Mouse (Mus musculus) G1E (cell line): Measurements from ENCODE around the gene Olfr639. TPM values are rescaled to one million over a fixed set of nuclear protein-coding genes. Genes with fewer than 3 reads are reported as not detected.
"Not testable (repeated sequence)": the region's sequence is repeated elsewhere in the genome, so short reads cannot be mapped to it uniquely, and the experiment has no call there.

Experiments used
- ATAC-seq: 2 replicates; pipeline ENCODE4 v1.8.0; 2016; ENCODE audit warnings: mild to moderate bottlenecking; ENCODE audit not compliant: insufficient number of reproducible peaks, poor library complexity, low FRiP score, severe bottlenecking; ENCODE audit errors: extremely low read depth
- DNase-seq: peaks from one replicate; pipeline ENCODE4 v3.0.0; 2012; ENCODE audit warnings: low spot score
- H3K27me3 ChIP-seq: 2 replicates; pipeline ENCODE4 v1.6.1; 2012; ENCODE audit warnings: mild to moderate bottlenecking, low read length, inconsistent platforms; ENCODE audit not compliant: insufficient read depth
- H3K36me3 ChIP-seq: replicated peaks from 2 replicates; pipeline ENCODE3; 2012; ENCODE audit warnings: mild to moderate bottlenecking, inconsistent platforms
- H3K4me1 ChIP-seq: 2 replicates; pipeline ENCODE4 v1.6.1; 2012; ENCODE audit warnings: low read depth, low read length, inconsistent platforms, mixed read lengths; ENCODE audit not compliant: insufficient read depth
- H3K4me3 ChIP-seq: 2 replicates; pipeline ENCODE4 v1.5.1; 2012; ENCODE audit warnings: low read depth, mild to moderate bottlenecking, inconsistent platforms, low read length, moderate library complexity, mixed read lengths
- H3K9me3 ChIP-seq: replicated peaks from 2 replicates; pipeline ENCODE4 v1.6.1; 2012; ENCODE audit warnings: inconsistent platforms
- CTCF ChIP-seq: IDR thresholded peaks from 2 replicates; pipeline ENCODE4 v1.5.1; 2012; ENCODE audit warnings: low read depth, low read length, inconsistent platforms, mixed read lengths
- GATA1 ChIP-seq: IDR thresholded peaks from 2 replicates; pipeline ENCODE4 v1.6.1; 2012; ENCODE audit warnings: borderline replicate concordance, low read length, inconsistent platforms, mixed read lengths
- GATA2 ChIP-seq: IDR thresholded peaks from 2 replicates; pipeline ENCODE4 v1.6.1; 2012; ENCODE audit warnings: low read depth, low read length, inconsistent platforms, borderline replicate concordance
- POLR2AphosphoS5 ChIP-seq: IDR thresholded peaks from 2 replicates; pipeline ENCODE4 v1.6.1; 2012; ENCODE audit warnings: low read depth, low read length, inconsistent platforms; ENCODE audit not compliant: insufficient replicate concordance
- TAL1 ChIP-seq: conservative IDR thresholded peaks from 2 replicates; pipeline ENCODE4 v1.6.1; 2012; ENCODE audit warnings: low read depth, low read length, inconsistent platforms, mixed read lengths
- polyA plus RNA-seq: library from polyadenylated mRNA; stranded (reverse); fragments of >175 nt; gene quantifications from 2 replicates; pipeline ENCODE4 v1.2.3, GENCODE M21; 2012
- total RNA-seq, 2 experiments: library from RNA; stranded (forward) in 1 of 2; stranded (reverse) in 1 of 2; fragments of 200-1000 nt in 1 of 2; fragments of >200 nt in 1 of 2; fragmentation: Nextera tagmentation in 1 of 2; gene quantifications; 2 replicates each; pipeline ENCODE4 v1.2.3; 2014 to 2017

Olfr639 gene
- total and polyA plus RNA-seq, 3 experiments, result 0.22 TPM; not detected in 2

DNA sequence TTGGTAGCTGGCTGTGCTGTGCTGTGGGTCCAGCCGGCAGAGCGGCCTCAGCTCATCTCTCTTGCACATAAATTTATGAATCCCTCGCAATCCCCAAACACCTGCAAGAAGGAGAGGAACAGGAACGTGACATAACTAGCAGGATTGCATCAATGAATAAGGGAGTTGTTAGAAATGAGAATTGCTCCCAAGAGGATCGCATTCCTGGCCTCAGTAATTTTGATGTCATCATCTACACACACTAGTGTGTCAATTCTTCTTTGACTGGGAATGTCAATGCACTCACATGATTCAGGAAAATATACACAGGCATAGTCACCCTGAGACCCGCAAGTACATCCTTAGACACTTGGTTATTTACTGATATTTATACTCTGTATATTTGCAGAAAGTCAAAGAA lies 8.4 kb upstream of the Olfr639 start, which contains the start of gene Olfr640:
Olfr640 (minus strand) TSS at position 101 of the 400 bp plus-strand sequence.
- ATAC-seq (no peak), DNase-seq (no peak)
- Histone ChIP-seq H3K4me3 (no peak within 1 kb of the TSS), H3K27me3 (peaks cover 2% of the 10 kb centered on the region; the same call in 1 of the 2 replicates), H3K9me3 (no peaks in the 10 kb centered on the region), H3K4me1 (no peaks in the 10 kb centered on the region), H3K36me3 (no peaks in the 10 kb centered on the region)
- TF ChIP-seq TAL1 (no peak), POLR2AphosphoS5 (no peak), CTCF (no peak), GATA1 (no peak), GATA2 (no peak)

DNA sequence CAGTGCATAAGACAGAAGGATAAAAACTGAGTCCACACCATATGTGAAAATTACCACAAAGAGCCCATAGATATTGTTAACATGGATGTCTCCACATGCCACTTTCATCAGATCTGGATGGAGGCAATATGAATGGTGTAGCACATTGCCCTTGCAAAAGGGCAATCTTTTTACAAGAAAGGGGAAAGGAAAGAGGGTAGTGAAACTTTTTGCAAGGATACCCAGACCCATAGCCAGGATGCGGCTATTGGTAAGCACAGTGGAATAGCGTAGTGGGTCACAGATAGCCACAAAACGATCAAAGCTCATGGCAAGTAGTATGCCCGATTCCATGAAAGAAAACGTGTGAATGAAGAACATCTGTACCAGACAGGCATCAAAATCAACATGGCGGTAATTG lies 4.5 kb upstream of the Olfr639 start:
- ATAC-seq (no peak), DNase-seq (no peak)
- H3K27me3 ChIP-seq, result peaks cover 2% of the 10 kb centered on the region; the same call in 1 of the 2 replicates
- TF ChIP-seq CTCF (no peak), TAL1 (no peak), POLR2AphosphoS5 (no peak), GATA2 (no peak), GATA1 (no peak)
- no peaks in the 10 kb centered on the region for H3K36me3 ChIP-seq
- H3K9me3 ChIP-seq, result no peaks in the 10 kb centered on the region
- no peak overlapping the region for H3K4me3 ChIP-seq
- no peaks in the 10 kb centered on the region for H3K4me1 ChIP-seq

DNA sequence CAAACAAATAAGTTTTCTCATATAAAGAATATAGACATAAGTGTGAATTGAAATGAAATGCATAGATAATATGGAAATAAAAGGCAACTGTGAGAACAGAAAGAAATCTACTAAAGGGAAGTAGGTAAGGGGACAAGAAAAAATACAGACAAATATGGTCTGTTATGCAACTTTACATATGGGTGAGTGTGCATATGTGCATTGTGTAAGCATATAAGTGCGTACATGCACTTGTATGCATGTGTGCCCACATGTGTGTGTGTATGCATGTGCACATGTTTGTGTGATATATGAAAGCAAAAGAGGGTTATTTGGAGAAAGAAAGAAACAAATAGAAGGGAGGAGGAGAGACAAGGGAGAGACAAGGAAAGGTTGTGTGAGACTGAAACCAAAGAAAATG lies 1.9 kb upstream of the Olfr639 start:
- Histone ChIP-seq H3K4me3 (no peak overlapping the region), H3K36me3 (no peaks in the 10 kb centered on the region), H3K27me3 (no peaks in the 10 kb centered on the region), H3K4me1 (no peaks in the 10 kb centered on the region), H3K9me3 (no peaks in the 10 kb centered on the region)
- no peak for ATAC-seq
- no peak for TF ChIP-seq GATA1
- no peak for TF ChIP-seq POLR2AphosphoS5
- TF ChIP-seq CTCF, result no peak
- no peak for TF ChIP-seq TAL1
- no peak for TF ChIP-seq GATA2
- no peak for DNase-seq

DNA sequence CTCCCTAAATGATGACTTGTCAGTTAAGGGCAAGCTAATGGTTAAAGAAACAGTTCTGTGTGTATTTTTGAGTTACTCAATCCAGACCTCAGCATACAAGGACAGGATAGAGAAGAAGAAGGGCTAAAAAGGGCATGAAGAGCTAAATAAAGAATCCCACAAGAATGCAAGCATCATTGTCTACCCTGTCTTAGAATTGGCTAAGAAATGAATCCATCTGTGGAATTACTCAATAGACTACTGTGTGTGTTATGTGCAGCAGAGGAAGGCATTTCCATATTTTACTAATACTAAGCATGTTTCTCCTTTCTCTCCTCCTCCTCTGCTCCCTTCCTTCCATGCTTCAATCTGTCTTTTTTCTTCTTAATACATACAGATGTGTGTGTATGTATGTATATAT lies 18.0 kb downstream of the Olfr639 start:
- DNase-seq, result no peak
- no peaks in the 10 kb centered on the region for H3K27me3 ChIP-seq
- no peak for ATAC-seq
- H3K4me1 ChIP-seq, result no peaks in the 10 kb centered on the region
- no peak overlapping the region for H3K4me3 ChIP-seq
- no peaks in the 10 kb centered on the region for H3K36me3 ChIP-seq
- TF ChIP-seq TAL1, result no peak
- TF ChIP-seq POLR2AphosphoS5, result no peak
- no peak for TF ChIP-seq GATA1
- no peak for TF ChIP-seq GATA2
- TF ChIP-seq CTCF, result no peak
- H3K9me3 ChIP-seq, result no peaks in the 10 kb centered on the region

DNA sequence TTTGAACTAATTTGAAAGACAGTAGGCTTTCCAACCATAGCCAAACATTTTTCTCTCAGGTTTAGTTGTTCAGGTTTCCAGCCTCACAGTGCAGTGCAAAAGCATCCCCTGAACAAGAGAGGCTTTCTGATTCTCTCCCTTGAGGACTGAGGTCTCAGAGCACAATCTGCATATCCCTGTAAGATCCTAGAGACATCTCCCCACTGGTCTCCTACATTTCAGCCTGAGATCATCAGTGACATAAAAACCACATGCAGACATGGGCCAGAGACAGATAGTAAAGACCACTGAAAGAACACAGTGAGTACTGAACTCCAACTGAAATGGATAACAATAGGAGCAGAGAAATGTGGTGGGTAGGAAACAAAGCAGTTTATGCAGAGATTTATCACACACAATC lies 18.7 kb downstream of the Olfr639 start, which contains the start of gene Olfr638:
Olfr638 (plus strand) TSS at position 301 of the 400 bp plus-strand sequence.
- no peak for ATAC-seq
- Histone ChIP-seq H3K27me3 (no peaks in the 10 kb centered on the region), H3K36me3 (no peaks in the 10 kb centered on the region), H3K4me1 (no peaks in the 10 kb centered on the region), H3K9me3 (no peaks in the 10 kb centered on the region), H3K4me3 (no peak within 1 kb of the TSS)
- DNase-seq, result no peak
- no peak for TF ChIP-seq GATA2
- TF ChIP-seq POLR2AphosphoS5, result no peak
- no peak for TF ChIP-seq CTCF
- no peak for TF ChIP-seq GATA1
- TF ChIP-seq TAL1, result no peak

DNA sequence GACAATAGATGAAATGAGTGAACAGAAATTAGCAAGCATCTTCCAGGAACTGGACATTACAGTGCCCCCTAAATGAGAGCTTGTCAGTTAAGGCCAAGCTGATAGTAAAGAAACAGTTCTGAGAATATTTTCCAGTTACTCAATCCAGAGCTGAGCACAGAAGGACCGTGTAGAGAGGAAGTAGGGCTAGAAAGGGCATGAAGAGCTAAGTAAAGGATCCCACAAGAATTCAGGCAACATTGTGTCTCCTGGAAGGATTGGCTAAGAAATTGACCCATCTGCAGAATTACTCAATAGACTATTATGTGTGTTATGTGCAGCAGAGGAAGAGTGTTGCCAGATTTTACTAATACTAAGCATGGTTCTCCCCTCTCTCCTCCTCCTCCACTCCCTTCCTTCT lies 45.3 kb downstream of the Olfr639 start:
- ATAC-seq, result no peak
- no peak for DNase-seq
- H3K4me3 ChIP-seq, result no peak overlapping the region
- no peaks in the 10 kb centered on the region for H3K4me1 ChIP-seq
- no peaks in the 10 kb centered on the region for H3K36me3 ChIP-seq
- no peaks in the 10 kb centered on the region for H3K27me3 ChIP-seq
- TF ChIP-seq GATA2 (no peak), POLR2AphosphoS5 (no peak), TAL1 (no peak), CTCF (no peak), GATA1 (no peak)
- no peaks in the 10 kb centered on the region for H3K9me3 ChIP-seq

DNA sequence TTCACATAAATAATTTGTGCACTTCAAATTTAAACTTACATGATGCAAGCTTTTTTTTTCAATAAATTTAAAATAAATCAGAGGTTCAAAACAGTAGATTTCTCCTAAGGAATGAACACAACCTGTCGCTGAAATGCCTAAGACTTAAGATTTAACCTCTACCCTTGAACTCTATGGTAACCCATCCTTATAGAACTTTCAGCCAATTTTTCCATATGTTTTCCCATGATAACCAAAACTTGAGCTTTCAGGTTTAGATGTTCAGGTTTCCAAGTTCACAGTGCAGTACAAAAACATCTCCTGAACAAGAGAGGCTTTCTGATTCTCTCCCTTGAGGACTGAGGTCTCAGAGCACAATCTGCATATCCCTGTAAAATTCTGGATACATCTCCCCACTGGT lies 46.3 kb downstream of the Olfr639 start, which contains the start of gene Olfr635:
Olfr635 (plus strand) TSS at position 301 of the 400 bp plus-strand sequence.
- DNase-seq, result no peak
- no peak for TF ChIP-seq GATA2
- TF ChIP-seq GATA1, result no peak

DNA sequence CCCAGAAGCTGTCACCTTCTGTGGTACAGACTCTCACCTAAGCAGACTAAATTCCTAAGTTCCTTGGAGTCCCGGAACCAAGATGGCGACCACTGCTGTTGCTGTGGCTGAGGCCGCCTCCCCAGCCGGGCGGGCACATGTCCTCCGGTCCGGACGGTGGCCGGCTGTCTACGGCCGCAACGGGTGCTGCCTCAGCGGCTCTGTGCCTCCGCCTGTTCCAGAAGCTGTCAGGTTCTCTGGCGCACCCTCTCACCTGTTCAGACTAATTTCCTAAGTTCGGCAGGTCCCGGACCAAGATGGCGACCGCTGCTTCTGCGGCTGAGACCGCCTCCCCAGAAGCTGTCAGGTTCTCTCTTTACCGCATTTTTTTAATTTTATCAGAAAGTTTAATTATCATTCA lies 50.2 kb downstream of the Olfr639 start:
- not testable (repeated sequence) for H3K36me3 ChIP-seq, DNase-seq, ATAC-seq, H3K4me3 ChIP-seq, H3K4me1 ChIP-seq, H3K9me3 ChIP-seq, H3K27me3 ChIP-seq

More for the DNA sequence above, 46.3 kb downstream of the Olfr639 start, which contains the start of gene Olfr635:
- Histone ChIP-seq H3K4me1 (no peaks in the 10 kb centered on the region), H3K36me3 (no peaks in the 10 kb centered on the region), H3K9me3 (no peaks in the 10 kb centered on the region), H3K27me3 (no peaks in the 10 kb centered on the region), H3K4me3 (no peak within 1 kb of the TSS)
- ATAC-seq, result no peak
